Mouse (Mus musculus) embryonic facial prominence, embryonic 14.5 days (tissue): ENCODE results near the gene Pfkfb3. TPM values are rescaled to one million over a fixed set of nuclear protein-coding genes. Genes with fewer than 3 reads are reported as not detected.

Experiments
- ATAC-seq: fragments of 200-750 bp; cut with Nextera tagmentation; 2 replicates; pipeline ENCODE4 v1.8.0; 2017; ENCODE audit warnings: low read depth, moderate number of reproducible peaks, moderate TSS enrichment
- DNase-seq: peaks from one replicate; pipeline ENCODE4 v3.0.0-alpha.2; 2015; ENCODE audit warnings: low spot score
- H3K27ac ChIP-seq: fragments of 300-500 bp; sonication (generic); replicated peaks from 2 replicates; pipeline ENCODE4 v1.5.1; 2014; ENCODE audit warnings: low read depth, mild to moderate bottlenecking, low read length, moderate library complexity
- H3K27me3 ChIP-seq: fragments of 300-500 bp; sonication (generic); replicated peaks from 2 replicates; pipeline ENCODE4 v1.6.1; 2014; ENCODE audit warnings: low read length; ENCODE audit not compliant: control insufficient read depth, insufficient read depth
- H3K36me3 ChIP-seq: fragments of 300-500 bp; sonication (generic); 2 replicates; pipeline ENCODE4 v1.6.1; 2014; ENCODE audit warnings: low read length, mixed read lengths; ENCODE audit not compliant: control insufficient read depth, insufficient read depth
- H3K4me1 ChIP-seq: fragments of 300-500 bp; sonication (generic); 2 replicates; pipeline ENCODE4 v1.6.1; 2014; ENCODE audit warnings: antibody characterized with exemption, low read length; ENCODE audit not compliant: control insufficient read depth, insufficient read depth
- H3K4me2 ChIP-seq: fragments of 300-500 bp; sonication (generic); 2 replicates; pipeline ENCODE4 v1.6.1; 2014; ENCODE audit warnings: low read depth, mild to moderate bottlenecking, low read length, moderate library complexity, mixed read lengths
- H3K4me3 ChIP-seq: fragments of 300-500 bp; sonication (generic); 2 replicates; pipeline ENCODE4 v1.5.1; 2014; ENCODE audit warnings: low read depth, mild to moderate bottlenecking, low read length
- H3K9ac ChIP-seq: fragments of 300-500 bp; sonication (generic); 2 replicates; pipeline ENCODE4 v1.6.1; 2014; ENCODE audit warnings: low read depth, mild to moderate bottlenecking, low read length, moderate library complexity, mixed read lengths
- H3K9me3 ChIP-seq: fragments of 300-500 bp; sonication (generic); 2 replicates; pipeline ENCODE4 v1.6.1; 2016; ENCODE audit warnings: low read length; ENCODE audit not compliant: control insufficient read depth
- WGBS: fragments of 180-500 bp; shearing (Covaris S2); extraction: QIAGEN DNeasy Blood & Tissue Kit; methylation state at CpG from one replicate; pipeline ENCODE4 v1.1.7; 2014; 5-methylcytosine and 5-hydroxymethylcytosine counted together
- polyA plus RNA-seq: library from polyadenylated mRNA; unstranded; fragments of >200 nt; fragmentation: Nextera tagmentation; extraction: Ambion mirVana; gene quantifications from 2 replicates; pipeline ENCODE4 v1.2.1, GENCODE M21; 2014

Gene Pfkfb3
- polyA plus RNA-seq, 1 experiment from 2014 or later: 9.2 TPM

DNA sequence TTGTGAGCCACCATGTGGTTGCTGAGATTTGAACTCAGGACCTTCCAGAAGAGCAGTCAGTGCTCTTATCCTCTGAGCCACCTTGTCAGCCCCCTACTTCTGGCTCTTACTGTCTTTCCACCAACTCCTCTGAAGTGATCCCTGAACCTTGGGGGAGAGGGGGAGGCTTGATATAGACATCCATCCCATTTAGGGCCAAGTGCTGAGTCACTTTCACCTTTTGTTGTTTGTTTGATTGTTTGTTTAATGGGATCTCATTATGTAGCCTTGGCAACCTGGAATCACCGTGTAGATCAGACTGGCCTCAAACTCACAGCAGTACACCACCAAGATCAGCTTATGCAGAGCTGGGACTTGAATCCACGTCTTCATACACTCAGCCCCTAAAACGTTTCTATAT is 3.4 kb upstream of the Pfkfb3 start:
- no peaks in the 10 kb centered on the region for H3K36me3 ChIP-seq
- WGBS: 65% methylated on average over 3 of the region's 3 CpGs
- peaks cover 27% of the 10 kb centered on the region for H3K27me3 ChIP-seq
- H3K9ac ChIP-seq: no peak overlapping the region
- ATAC-seq (no peak), DNase-seq (no peak)
- no peak overlapping the region for H3K27ac ChIP-seq
- no peak overlapping the region for H3K4me2 ChIP-seq
- H3K9me3 ChIP-seq: no peaks in the 10 kb centered on the region
- peaks cover 4% of the 10 kb centered on the region; the same call in 1 of the 2 replicates for H3K4me1 ChIP-seq
- H3K4me3 ChIP-seq: no peak overlapping the region

DNA sequence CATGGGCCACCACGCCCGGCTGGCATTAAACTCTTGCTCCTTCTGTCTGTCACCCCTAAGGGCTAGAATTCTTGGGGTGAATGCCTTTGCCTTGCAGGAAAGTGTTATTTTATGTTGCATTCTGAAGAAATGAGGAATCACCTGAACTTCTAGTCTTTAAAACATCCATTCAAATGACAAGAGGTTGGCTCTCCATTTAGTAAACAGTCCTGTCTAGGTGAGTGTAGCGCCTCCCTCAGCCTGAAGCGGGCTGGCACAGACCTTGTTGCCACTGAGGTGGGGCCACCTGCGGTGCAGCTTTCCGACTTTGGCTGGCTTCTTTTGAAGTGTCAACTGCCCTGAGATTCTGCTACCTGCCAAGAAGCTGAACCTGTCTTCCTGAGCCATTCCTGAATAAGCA is 1.4 kb upstream of the Pfkfb3 start:
- H3K9ac ChIP-seq: no peak overlapping the region
- no peak for DNase-seq
- H3K27me3 ChIP-seq: peaks cover 29% of the 10 kb centered on the region
- 50% methylated on average over 6 of the region's 6 CpGs for WGBS
- H3K36me3 ChIP-seq: no peaks in the 10 kb centered on the region
- H3K27ac ChIP-seq: no peak overlapping the region
- no peak overlapping the region for H3K4me3 ChIP-seq
- H3K4me2 ChIP-seq: no peak overlapping the region
- no peak for ATAC-seq
- H3K4me1 ChIP-seq: peaks cover 4% of the 10 kb centered on the region; the same call in 1 of the 2 replicates
- no peaks in the 10 kb centered on the region for H3K9me3 ChIP-seq

DNA sequence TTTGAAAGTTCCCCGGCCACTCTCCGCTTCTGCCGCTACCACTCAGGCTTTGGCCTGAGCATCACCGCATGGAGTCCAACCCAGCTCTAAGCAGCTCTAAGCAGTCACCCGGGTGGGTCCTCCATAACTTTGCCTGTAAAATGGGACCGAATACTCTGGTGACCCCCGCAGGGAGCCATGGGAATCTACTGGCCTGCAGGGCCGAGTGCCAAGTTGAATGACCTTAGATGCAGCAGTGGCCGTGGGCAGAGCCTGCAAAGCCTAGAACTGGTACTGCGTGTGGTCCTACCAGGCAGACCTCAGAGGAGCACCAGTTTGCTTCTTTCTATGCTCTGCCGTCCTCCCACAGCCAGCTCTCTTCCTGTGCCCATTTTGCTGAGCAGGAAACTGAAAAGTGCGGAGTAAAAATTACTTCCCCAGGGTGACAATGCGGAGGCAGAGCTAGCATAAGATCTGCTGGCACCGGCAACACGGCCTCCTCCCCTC is 868 bp downstream of the Pfkfb3 start:
- Histone ChIP-seq H3K4me1 (peaks cover 4% of the 10 kb centered on the region; the same call in 1 of the 2 replicates), H3K27ac (no peak overlapping the region), H3K9me3 (no peaks in the 10 kb centered on the region), H3K4me2 (peak overlapping the region; percentile 95), H3K27me3 (peaks cover 29% of the 10 kb centered on the region), H3K4me3 (peak overlapping the region; percentile 57), H3K36me3 (no peaks in the 10 kb centered on the region), H3K9ac (peak overlapping the region; percentile 61)
- ATAC-seq: peak; percentile 42
- DNase-seq: no peak
- 8% methylated on average over 15 of the region's 15 CpGs for WGBS

DNA sequence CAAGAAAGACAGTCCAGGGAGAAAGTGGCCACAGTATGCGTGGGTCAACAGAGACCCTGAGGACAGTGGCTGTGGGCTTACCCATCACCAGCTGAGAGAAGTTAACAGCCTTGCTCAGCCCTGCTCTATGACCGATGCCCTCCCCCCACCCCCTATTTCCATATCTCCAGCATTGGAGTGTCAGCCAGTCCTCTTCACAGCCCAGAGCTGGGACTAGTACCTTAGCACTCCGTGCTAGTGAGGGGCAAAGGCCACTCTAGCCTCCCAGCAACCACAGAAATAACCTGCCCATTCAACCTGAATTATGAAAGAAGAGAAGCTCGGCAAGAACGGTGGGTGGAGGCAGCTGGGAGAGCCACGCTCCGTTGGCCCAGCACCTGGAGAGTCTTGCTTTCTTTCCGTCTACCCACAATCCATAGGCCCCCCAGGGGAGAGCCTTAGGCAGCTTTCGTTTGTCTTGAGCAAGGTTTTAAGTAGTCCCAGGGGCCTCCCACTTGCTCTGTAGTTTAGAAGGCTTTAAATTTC is 1.5 kb downstream of the Pfkfb3 start:
- Histone ChIP-seq H3K9me3 (no peaks in the 10 kb centered on the region), H3K27ac (no peak overlapping the region), H3K36me3 (no peaks in the 10 kb centered on the region), H3K4me2 (peak overlapping the region; percentile 95), H3K4me3 (peak overlapping the region; percentile 6; the same call in 1 of the 2 replicates), H3K4me1 (peaks cover 4% of the 10 kb centered on the region; the same call in 1 of the 2 replicates), H3K9ac (no peak overlapping the region), H3K27me3 (peaks cover 29% of the 10 kb centered on the region)
- WGBS: 13% methylated on average over 9 of the region's 9 CpGs
- ATAC-seq (peak; percentile 74), DNase-seq (peak; percentile 73)

DNA sequence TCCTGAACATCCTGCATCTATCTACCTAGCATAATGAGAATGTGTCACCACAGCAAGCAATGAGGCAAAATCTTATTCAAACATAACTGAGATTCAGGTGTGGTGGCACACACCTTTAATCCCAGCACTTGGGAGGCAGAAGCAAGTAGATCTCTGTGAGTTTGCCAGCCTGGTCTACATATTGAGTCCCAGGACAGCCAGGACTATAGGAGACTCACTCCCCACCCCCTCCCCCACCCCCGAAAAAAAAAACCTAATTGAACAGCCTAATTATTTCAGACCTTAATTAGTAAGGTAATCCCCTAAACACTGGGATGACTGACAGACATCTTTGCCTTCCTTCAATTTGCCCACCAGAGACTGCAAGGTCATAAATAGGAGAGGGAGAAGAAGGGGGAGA is 2.2 kb downstream of the Pfkfb3 start:
- DNase-seq (no peak), ATAC-seq (no peak)
- no peak overlapping the region for H3K27ac ChIP-seq
- no peak overlapping the region for H3K4me3 ChIP-seq
- no peaks in the 10 kb centered on the region for H3K36me3 ChIP-seq
- H3K27me3 ChIP-seq: peaks cover 29% of the 10 kb centered on the region
- peaks cover 4% of the 10 kb centered on the region; the same call in 1 of the 2 replicates for H3K4me1 ChIP-seq
- no peaks in the 10 kb centered on the region for H3K9me3 ChIP-seq
- no peak overlapping the region for H3K4me2 ChIP-seq
- WGBS: 21% methylated on average over 1 of the region's 1 CpGs
- H3K9ac ChIP-seq: no peak overlapping the region

DNA sequence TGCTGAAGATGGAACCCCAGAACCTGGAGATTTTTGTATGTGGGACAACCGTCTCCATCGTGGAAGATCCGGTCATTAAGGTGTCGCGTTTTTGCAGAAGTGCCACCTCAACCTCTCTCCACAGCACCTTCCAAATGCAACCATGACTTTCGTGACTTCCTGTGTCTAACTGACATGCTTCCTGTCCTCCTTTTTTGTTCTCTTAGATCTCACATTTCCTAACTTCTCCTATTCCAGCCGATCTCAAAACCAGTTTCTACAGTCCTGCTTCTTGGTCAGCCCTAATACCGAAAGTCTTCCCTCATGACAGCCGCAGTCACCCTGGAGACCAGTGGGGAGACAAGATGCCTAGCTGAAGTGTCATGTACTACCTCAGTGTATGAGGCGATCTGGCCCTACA is 5.4 kb downstream of the Pfkfb3 start:
- Histone ChIP-seq H3K4me3 (no peak overlapping the region), H3K9ac (no peak overlapping the region), H3K9me3 (no peaks in the 10 kb centered on the region), H3K4me2 (no peak overlapping the region), H3K27ac (no peak overlapping the region), H3K36me3 (no peaks in the 10 kb centered on the region), H3K4me1 (peaks cover 4% of the 10 kb centered on the region; the same call in 1 of the 2 replicates), H3K27me3 (peaks cover 15% of the 10 kb centered on the region)
- ATAC-seq (no peak), DNase-seq (no peak)
- WGBS: 89% methylated on average over 10 of the region's 10 CpGs

DNA sequence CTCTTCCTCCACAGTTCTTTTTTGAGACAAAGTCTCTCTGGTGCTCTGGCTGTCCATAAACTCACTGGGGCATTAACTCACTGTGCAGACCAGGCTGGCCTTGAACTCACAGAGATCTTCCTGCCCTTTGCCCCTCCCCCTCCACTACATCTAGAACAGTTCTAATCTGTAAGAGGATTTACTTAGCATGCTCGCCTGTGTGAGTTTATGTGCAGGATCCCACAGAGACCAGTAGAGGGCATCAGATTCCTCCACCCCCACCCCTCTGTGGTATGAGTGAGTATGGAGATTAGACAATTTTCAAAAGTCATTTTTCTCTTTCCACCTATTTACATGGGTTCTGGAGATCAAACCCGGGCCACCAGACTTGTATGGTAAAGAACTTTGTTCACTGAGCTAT is 6.3 kb downstream of the Pfkfb3 start:
- DNase-seq (no peak), ATAC-seq (no peak)
- Histone ChIP-seq H3K9ac (no peak overlapping the region), H3K36me3 (no peaks in the 10 kb centered on the region), H3K9me3 (no peaks in the 10 kb centered on the region), H3K4me3 (no peak overlapping the region), H3K27me3 (peaks cover 6% of the 10 kb centered on the region; the same call in 1 of the 2 replicates), H3K4me1 (no peaks in the 10 kb centered on the region), H3K4me2 (no peak overlapping the region), H3K27ac (no peak overlapping the region)
- WGBS: 65% methylated on average over 2 of the region's 2 CpGs

DNA sequence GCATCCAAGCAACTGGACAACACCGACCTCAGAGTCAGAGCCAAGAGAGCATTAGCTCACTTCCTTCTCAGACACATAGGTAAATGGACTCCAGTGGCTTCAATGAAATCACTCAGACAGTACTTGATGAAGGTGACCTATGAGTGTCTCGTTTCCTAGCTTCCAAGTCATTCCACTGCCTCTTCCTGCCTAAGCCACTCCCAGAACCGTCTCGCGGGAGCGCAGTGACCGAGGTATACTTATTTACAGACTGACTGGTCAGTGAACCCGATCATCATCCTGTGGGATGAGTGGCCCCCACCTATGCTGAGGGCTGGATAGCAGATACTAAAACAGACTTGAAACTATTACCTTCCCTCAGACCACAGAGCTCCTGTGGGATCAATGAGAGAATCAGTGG is 7.8 kb downstream of the Pfkfb3 start:
- Histone ChIP-seq H3K4me1 (no peaks in the 10 kb centered on the region), H3K9me3 (no peaks in the 10 kb centered on the region), H3K36me3 (no peaks in the 10 kb centered on the region), H3K27me3 (no peaks in the 10 kb centered on the region), H3K4me2 (no peak overlapping the region), H3K9ac (no peak overlapping the region), H3K4me3 (no peak overlapping the region), H3K27ac (no peak overlapping the region)
- DNase-seq (no peak), ATAC-seq (no peak)
- 71% methylated on average over 8 of the region's 8 CpGs for WGBS

DNA sequence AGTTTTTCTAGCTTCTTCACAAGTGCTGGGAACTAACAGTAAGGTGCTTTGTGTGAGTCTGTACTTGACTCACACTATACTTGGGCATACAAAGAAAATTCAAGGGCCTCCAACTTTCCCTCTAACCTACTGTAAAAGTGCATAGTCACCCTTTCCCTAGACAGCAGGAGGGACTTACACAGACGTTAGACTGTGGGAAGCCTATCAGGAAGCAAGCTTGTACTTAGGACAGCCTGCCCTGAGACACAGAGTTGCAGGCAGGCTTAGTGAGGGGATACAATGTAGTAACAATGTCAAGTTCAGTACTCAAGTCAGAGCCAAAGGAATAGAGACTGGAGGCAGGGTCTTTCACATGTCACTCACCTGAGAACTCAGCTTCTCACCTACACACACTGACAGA is 8.5 kb downstream of the Pfkfb3 start:
- ATAC-seq (no peak), DNase-seq (no peak)
- Histone ChIP-seq H3K4me2 (no peak overlapping the region), H3K4me3 (no peak overlapping the region), H3K27ac (no peak overlapping the region), H3K9me3 (no peaks in the 10 kb centered on the region), H3K4me1 (no peaks in the 10 kb centered on the region), H3K36me3 (no peaks in the 10 kb centered on the region), H3K27me3 (no peaks in the 10 kb centered on the region), H3K9ac (no peak overlapping the region)
- WGBS: 54% methylated on average over 1 of the region's 1 CpGs
